Mouse (Mus musculus) stomach, embryonic 15.5 days (tissue): ENCODE data around the gene Cfi. TPM values are rescaled to one million over a fixed set of nuclear protein-coding genes. Genes with fewer than 3 reads are reported as not detected.

ENCODE experiments used
- ATAC-seq: fragments of 200-750 bp; cut with Nextera tagmentation; 2 replicates; pipeline ENCODE4 v1.8.0; 2017; ENCODE audit warnings: low read depth, moderate number of reproducible peaks, moderate TSS enrichment; ENCODE audit not compliant: insufficient read depth, low FRiP score
- H3K27ac ChIP-seq: fragments of 300-500 bp; sonication (generic); 2 replicates; pipeline ENCODE4 v1.5.1; 2015; ENCODE audit warnings: mild to moderate bottlenecking, inconsistent platforms
- H3K27me3 ChIP-seq: fragments of 300-500 bp; sonication (generic); replicated peaks from 2 replicates; pipeline ENCODE4 v1.6.1; 2015; ENCODE audit warnings: inconsistent platforms
- H3K36me3 ChIP-seq: fragments of 300-500 bp; sonication (generic); 2 replicates; pipeline ENCODE4 v1.6.1; 2015; ENCODE audit warnings: inconsistent platforms
- H3K4me1 ChIP-seq: fragments of 300-500 bp; sonication (generic); 2 replicates; pipeline ENCODE4 v1.6.1; 2015; ENCODE audit warnings: inconsistent platforms
- H3K4me2 ChIP-seq: fragments of 300-500 bp; sonication (generic); 2 replicates; pipeline ENCODE4 v1.6.1; 2015; ENCODE audit warnings: mild to moderate bottlenecking, inconsistent platforms
- H3K4me3 ChIP-seq: fragments of 300-500 bp; sonication (generic); replicated peaks from 2 replicates; pipeline ENCODE4 v1.5.1; 2015; ENCODE audit warnings: inconsistent platforms
- H3K9ac ChIP-seq: fragments of 300-500 bp; sonication (generic); 2 replicates; pipeline ENCODE4 v1.6.1; 2015; ENCODE audit warnings: inconsistent platforms
- H3K9me3 ChIP-seq: fragments of 300-500 bp; sonication (generic); 2 replicates; pipeline ENCODE4 v1.6.1; 2016; ENCODE audit warnings: inconsistent platforms
- WGBS: fragments of 180-500 bp; shearing (Covaris S2); methylation state at CpG from one replicate; pipeline ENCODE4 v1.1.7; 2015; 5-methylcytosine and 5-hydroxymethylcytosine counted together
- polyA plus RNA-seq: library from polyadenylated mRNA; unstranded; fragments of >200 nt; fragmentation: Nextera tagmentation; extraction: Ambion mirVana; gene quantifications from 2 replicates; pipeline ENCODE4 v1.2.1, GENCODE M21; 2015

Cfi gene
- polyA plus RNA-seq, 1 experiment from 2014 or later, result 76.5 TPM

GRCm38 (mm10) chr3:129901271-129901809, 65.7 kb downstream of the Cfi start, which contains the start of gene Casp6:
Gene Casp6, plus strand, starts transcription at chr3:129901425.
- peak within 1 kb of the TSS; percentile 73 for H3K4me2 ChIP-seq
- no peaks in the 10 kb centered on the region for H3K27me3 ChIP-seq
- peak within 1 kb of the TSS; percentile 83 for H3K27ac ChIP-seq
- peak; percentile 93 for ATAC-seq
- no peaks in the 10 kb centered on the region for H3K9me3 ChIP-seq
- no peaks in the 10 kb centered on the region for H3K36me3 ChIP-seq
- H3K9ac ChIP-seq, result peak within 1 kb of the TSS; percentile 32
- peaks cover 35% of the 10 kb centered on the region; the same call in 1 of the 2 replicates for H3K4me1 ChIP-seq
- peak within 1 kb of the TSS; percentile 70 for H3K4me3 ChIP-seq
- WGBS, result 0% methylated on average over 34 of the region's 34 CpGs

DNA sequence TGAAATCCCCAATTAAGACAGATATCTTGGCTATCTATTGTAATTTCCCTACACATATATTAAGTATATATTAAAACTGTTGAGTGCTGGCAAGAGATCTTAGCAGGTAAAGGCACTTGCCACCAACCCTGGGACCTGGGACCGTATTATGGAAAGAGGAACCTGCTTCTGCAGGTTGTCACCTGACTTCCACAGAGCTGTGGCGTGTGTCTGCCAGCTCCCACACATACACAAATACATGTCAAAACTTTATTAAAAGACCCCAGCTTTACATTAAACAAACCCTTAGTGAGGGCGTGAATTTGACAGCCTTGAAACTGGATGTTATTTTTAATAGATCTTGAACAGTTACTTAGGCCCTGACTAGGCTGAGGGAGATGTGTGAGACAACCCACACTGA, 67.7 kb downstream of the Cfi start:
- Histone ChIP-seq H3K9me3 (no peaks in the 10 kb centered on the region), H3K4me2 (no peak overlapping the region), H3K4me1 (peaks cover 28% of the 10 kb centered on the region; the same call in 1 of the 2 replicates), H3K27me3 (no peaks in the 10 kb centered on the region), H3K4me3 (no peak overlapping the region), H3K36me3 (0 out of 2 replicates have a peak, but pooled peaks cover 3% of the 10 kb centered on the region), H3K9ac (no peak overlapping the region), H3K27ac (no peak overlapping the region)
- WGBS, result 74% methylated on average over 3 of the region's 3 CpGs
- no peak for ATAC-seq

GRCm38 (mm10) chr3:129903866-129904265, 68.2 kb downstream of the Cfi start:
- no peak for ATAC-seq
- H3K4me1 ChIP-seq, result peaks cover 28% of the 10 kb centered on the region; the same call in 1 of the 2 replicates
- H3K9me3 ChIP-seq, result no peaks in the 10 kb centered on the region
- no peak overlapping the region for H3K4me2 ChIP-seq
- no peak overlapping the region for H3K9ac ChIP-seq
- 0 out of 2 replicates have a peak, but pooled peaks cover 3% of the 10 kb centered on the region for H3K36me3 ChIP-seq
- H3K27me3 ChIP-seq, result no peaks in the 10 kb centered on the region
- 76% methylated on average over 8 of the region's 8 CpGs for WGBS
- H3K27ac ChIP-seq, result no peak overlapping the region
- no peak overlapping the region for H3K4me3 ChIP-seq

DNA sequence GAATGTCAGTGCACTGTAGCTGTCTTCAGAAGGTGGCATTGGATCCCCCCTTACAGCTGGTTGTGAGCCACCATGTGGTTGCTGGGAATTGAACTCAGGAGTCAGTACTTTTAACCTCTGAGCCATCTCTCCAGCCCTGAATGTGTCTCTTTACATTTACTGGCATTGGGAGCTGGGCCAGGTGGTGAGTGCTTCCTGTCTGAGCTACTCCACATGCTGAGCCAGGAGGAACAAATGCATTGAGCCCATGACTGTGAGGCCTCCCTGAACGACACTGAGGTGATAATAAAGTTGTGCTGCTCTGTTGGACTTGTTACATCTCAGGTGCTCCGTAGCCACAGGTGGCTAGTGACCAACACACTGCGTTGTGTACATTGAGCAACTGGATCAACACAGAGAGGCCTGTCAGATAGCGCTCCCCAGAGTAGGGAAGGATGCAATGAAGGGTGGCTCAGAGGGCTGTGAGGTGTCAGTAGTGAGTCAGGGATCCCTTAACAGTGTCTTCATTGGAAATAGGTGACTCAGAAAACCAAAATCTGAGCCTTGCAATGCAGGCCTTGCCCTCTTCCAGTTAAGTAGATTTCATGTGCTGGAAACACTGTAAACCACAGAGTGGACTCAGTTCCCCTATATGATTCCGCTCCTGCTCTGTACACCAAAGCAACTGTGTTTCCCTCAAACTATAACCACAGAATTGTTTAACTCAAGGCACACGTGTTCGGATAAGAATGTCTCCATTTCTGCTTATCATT, 68.9 kb downstream of the Cfi start:
- ATAC-seq, result no peak
- H3K9ac ChIP-seq, result no peak overlapping the region
- H3K4me3 ChIP-seq, result no peak overlapping the region
- H3K27me3 ChIP-seq, result no peaks in the 10 kb centered on the region
- H3K27ac ChIP-seq, result no peak overlapping the region
- H3K4me2 ChIP-seq, result no peak overlapping the region
- no peaks in the 10 kb centered on the region for H3K9me3 ChIP-seq
- WGBS, result 64% methylated on average over 7 of the region's 7 CpGs
- peaks cover 7% of the 10 kb centered on the region for H3K36me3 ChIP-seq
- peaks cover 28% of the 10 kb centered on the region; the same call in 1 of the 2 replicates for H3K4me1 ChIP-seq

GRCm38 (mm10) chr3:129912025-129912424, 76.3 kb downstream of the Cfi start:
- ATAC-seq, result no peak
- H3K9ac ChIP-seq, result no peak overlapping the region
- H3K27ac ChIP-seq, result no peak overlapping the region
- no peaks in the 10 kb centered on the region for H3K9me3 ChIP-seq
- no peaks in the 10 kb centered on the region for H3K4me1 ChIP-seq
- H3K27me3 ChIP-seq, result no peaks in the 10 kb centered on the region
- H3K4me3 ChIP-seq, result no peak overlapping the region
- peaks cover 35% of the 10 kb centered on the region for H3K36me3 ChIP-seq
- no peak overlapping the region for H3K4me2 ChIP-seq
- 91% methylated on average over 14 of the region's 14 CpGs for whole genome bisulfite sequencing

DNA sequence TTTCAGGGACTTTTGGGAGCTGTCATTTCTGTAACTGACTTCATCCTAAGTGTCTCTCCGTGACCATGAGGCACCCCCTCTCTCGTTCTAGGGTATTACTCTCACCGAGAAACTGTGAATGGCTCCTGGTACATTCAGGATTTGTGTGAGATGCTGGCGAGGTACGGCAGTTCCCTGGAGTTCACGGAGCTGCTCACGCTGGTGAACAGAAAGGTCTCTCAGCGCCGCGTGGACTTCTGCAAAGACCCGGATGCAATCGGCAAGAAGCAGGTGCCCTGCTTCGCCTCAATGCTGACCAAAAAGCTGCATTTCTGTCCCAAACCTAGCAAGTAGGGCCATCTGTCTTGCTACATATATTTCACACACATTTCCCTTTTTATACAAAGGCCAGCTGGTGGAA, 77.6 kb downstream of the Cfi start:
- no peak for ATAC-seq
- Histone ChIP-seq H3K4me2 (no peak overlapping the region), H3K9me3 (no peaks in the 10 kb centered on the region), H3K4me1 (no peaks in the 10 kb centered on the region), H3K27ac (no peak overlapping the region), H3K9ac (no peak overlapping the region), H3K27me3 (no peaks in the 10 kb centered on the region), H3K36me3 (peaks cover 32% of the 10 kb centered on the region), H3K4me3 (no peak overlapping the region)
- 95% methylated on average over 13 of the region's 13 CpGs for WGBS

GRCm38 (mm10) chr3:129917424-129917823, 81.7 kb downstream of the Cfi start:
- Histone ChIP-seq H3K36me3 (0 out of 2 replicates have a peak, but pooled peaks cover 8% of the 10 kb centered on the region), H3K9ac (no peak overlapping the region), H3K9me3 (no peaks in the 10 kb centered on the region), H3K27me3 (no peaks in the 10 kb centered on the region), H3K4me1 (no peaks in the 10 kb centered on the region), H3K27ac (no peak overlapping the region), H3K4me3 (no peak overlapping the region), H3K4me2 (no peak overlapping the region)
- WGBS, result 81% methylated on average over 3 of the region's 3 CpGs
- ATAC-seq, result no peak

DNA sequence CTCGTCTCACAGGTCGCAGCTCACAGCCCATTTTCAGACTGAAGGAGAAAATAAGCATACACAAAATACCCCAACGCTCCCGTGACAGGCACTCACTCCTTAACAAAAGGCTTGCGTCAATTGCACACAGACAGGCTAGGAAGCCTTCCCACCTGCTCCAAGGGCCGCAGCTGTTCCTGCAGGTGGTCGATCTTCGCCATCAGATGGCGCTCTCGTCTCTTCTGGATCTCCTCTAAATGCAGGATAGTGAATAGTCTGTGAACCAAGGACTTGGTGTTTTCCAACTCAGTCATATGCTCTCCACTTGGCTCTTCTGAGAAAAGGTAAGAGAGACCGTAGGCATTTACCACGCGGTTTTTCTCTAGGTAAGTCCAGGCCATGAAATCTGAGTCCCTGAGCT, 82.8 kb downstream of the Cfi start:
- no peak overlapping the region for H3K4me3 ChIP-seq
- H3K36me3 ChIP-seq, result 0 out of 2 replicates have a peak, but pooled peaks cover 8% of the 10 kb centered on the region
- no peak overlapping the region for H3K4me2 ChIP-seq
- WGBS, result 16% methylated on average over 13 of the region's 13 CpGs
- H3K9me3 ChIP-seq, result no peaks in the 10 kb centered on the region
- no peaks in the 10 kb centered on the region for H3K4me1 ChIP-seq
- H3K27me3 ChIP-seq, result no peaks in the 10 kb centered on the region
- peak; percentile 56 for ATAC-seq
- H3K9ac ChIP-seq, result no peak overlapping the region
- no peak overlapping the region for H3K27ac ChIP-seq

GRCm38 (mm10) chr3:129923581-129923980, 87.9 kb downstream of the Cfi start:
- Histone ChIP-seq H3K36me3 (no peaks in the 10 kb centered on the region), H3K4me3 (no peak overlapping the region), H3K4me2 (no peak overlapping the region), H3K9ac (no peak overlapping the region), H3K9me3 (no peaks in the 10 kb centered on the region), H3K27ac (no peak overlapping the region), H3K27me3 (no peaks in the 10 kb centered on the region), H3K4me1 (no peaks in the 10 kb centered on the region)
- WGBS, result 88% methylated on average over 7 of the region's 7 CpGs
- ATAC-seq, result no peak

Other genes starting within 250 kb of the Cfi start
- gene Egf, start 80.6 kb upstream of the Cfi start, polyA plus RNA-seq, result 1.8 and 2.4 TPM in 2 replicates
- gene Lrit3, start 31.9 kb upstream of the Cfi start, polyA plus RNA-seq, result not detected in 2 replicates
- gene Rrh, start 13.3 kb upstream of the Cfi start, polyA plus RNA-seq, result 0.15 and 0.17 TPM in 2 replicates
- gene Gar1, start 4.5 kb upstream of the Cfi start, polyA plus RNA-seq, result 84.8 and 91.7 TPM in 2 replicates
- 72.0 and 74.6 TPM in 2 replicates for gene Pla2g12a, start 42.7 kb downstream of the Cfi start, polyA plus RNA-seq
- gene Casp6, start 65.5 kb downstream of the Cfi start, polyA plus RNA-seq, result 105 and 115 TPM in 2 replicates
- gene Mcub, start 134.3 kb downstream of the Cfi start, polyA plus RNA-seq, result 4.4 and 5.1 TPM in 2 replicates
- 24.9 and 27.9 TPM in 2 replicates for gene Sec24b, start 225.7 kb downstream of the Cfi start, polyA plus RNA-seq